Mouse (Mus musculus): ENCODE measurements around the gene Nebl.

Nebl gene

DNA sequence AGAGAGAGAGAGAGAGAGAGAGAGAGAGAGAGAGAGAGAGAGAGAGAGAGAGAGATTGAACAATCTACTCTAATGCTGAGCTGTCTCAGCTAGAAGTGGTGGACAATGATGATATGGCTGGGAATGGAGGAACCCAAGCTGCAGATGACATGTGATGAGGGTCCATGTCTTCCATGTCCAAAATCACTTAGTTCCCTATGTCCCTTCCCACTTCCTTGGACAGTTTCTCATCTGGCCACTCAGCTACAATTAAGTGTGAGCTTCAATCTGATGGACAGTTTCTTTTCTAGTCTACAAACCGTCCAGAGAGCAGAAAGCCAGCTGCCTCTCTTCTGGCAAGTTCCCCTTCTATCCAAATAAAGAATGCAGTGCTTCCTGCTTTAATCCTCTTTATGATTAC, 221.3 kb downstream of the Nebl start:
- DNase-seq = no peak

DNA sequence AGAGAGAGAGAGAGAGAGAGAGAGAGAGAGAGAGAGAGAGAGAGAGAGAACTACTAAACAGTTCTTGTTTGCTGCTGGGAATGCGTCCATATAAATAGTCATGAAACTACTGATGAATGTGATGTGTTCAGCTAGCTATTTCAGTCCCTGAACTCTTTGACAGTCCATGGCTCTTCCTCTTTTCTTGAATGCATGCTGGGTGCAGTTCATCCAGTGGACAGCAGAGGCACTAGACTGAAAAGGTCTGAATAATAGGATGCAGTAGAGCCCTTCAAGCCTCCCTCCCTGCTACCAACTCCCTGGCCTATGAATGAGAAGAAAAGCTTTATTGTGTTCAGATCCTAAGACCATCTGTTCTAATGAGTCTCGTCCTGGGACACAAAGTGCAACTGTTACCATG, 223.9 kb downstream of the Nebl start:
- DNase-seq = no peak

DNA sequence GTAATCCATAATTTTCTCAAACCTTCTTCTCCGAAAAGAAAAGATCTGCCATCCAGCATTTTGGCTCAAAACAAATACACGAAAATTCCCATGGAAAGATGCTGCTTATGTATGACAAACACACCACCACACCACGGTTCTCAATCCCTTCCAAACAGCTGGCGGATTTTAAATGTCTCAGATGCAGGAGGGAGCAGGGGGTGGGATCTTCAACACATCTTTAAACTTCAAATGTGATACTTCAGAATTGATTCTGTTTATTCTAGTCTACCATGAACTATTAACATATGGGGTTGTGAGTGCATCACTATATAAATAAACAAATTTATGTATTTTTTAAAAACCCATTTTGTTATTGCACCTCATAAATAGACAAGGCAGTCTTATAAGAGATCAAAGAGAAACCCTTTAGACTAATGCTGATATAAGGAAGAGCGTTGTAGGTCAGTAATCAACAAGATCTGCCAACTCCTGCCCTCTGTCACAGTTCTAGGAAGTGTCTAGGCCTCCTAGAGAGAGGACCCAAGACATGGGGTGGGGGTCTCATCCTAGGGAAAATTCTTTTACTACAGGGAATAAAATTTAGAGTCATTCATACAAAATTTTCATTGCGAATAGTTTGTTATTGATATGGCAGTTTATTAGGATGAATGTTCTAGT, 227.0 kb downstream of the Nebl start:
- no peak for DNase-seq

DNA sequence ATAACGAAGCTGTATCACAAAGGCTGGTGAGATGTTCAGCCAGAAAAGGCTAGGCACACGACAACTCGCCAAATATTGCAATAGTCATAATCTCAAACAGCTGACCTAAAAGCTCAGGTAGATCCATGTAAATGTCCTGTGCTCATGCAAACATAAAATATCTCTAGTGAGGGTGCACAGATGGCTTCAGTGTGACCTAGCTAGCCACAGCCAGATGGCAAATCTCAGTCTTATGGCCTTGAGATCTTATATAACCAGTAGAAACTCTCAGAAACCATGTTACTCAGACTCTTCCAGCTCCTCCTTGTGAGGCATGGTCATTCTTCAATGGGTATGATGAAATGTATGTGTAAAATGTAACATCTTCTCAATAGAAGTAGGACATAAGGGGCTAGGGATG, 230.2 kb downstream of the Nebl start:
- peak; percentile 26 to 41 for DNase-seq

DNA sequence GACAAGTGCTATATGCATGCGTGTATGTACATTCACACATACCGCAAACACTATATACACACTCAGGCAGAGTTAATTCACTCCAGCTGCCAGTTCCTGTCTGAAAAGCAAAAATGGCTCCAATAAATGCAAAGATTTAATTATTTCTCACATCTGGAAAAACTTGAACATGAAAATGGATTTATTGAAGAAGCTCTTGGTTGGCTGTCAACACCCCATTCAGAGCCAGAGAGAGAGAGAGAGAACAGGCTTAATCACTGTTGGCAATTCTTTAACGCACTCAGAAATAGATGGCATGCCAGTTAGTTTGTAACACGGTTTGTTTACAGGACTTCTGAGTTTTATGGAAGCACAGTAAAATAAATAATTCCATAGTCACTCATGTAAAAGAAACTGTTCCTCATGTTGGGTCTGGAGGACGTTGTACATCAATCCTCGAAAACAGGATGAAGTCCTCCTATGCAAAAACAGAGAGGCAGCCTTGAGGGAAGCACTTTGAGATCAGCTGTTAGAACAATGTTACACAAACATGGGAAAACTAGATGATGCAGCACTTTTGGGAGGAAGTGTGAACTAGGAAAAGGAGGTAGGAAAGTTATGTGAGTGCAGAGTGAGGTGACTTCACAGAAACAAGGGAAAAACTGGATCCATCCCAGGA, 265.6 kb downstream of the Nebl start:
- DNase-seq = no peak

DNA sequence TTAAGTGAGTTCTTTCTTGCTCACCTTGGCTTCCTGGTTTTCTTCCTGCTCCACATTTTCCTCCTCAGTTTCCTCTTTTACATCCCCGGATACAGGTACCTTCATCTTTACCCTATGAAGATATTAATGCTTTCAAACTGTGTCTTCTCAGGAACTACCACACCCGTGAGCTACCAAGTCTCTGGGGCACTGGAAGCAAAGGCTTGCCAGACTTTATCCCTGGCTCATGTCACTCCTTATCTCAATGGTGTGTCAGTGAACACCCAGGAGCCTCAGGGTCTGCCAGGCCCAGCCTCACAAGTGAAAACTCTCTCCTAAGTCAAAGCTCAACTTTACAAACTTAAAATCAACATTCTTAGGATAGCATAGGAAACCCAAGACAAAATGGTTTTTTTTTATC, 270.8 kb downstream of the Nebl start:
- no peak for DNase-seq

DNA sequence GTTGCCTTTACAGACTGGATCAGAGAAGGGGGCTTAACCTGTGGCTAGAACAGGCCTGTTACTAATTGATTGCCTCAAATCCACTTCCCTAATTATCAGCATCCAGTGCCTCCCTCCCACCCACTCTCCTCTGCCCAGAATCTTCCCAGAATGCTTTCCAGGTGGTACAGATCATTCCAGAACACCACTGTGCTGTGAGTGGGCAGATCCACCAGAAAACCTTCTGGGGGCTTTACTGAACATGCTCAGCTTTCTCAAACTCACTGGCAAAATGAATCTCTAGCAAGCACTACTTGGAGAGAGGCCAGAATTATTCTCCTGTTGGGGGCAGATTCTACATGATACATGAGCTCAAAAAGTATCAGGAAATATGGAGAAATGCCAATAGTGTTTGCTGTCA, 277.6 kb downstream of the Nebl start:
- no peak for DNase-seq

DNA sequence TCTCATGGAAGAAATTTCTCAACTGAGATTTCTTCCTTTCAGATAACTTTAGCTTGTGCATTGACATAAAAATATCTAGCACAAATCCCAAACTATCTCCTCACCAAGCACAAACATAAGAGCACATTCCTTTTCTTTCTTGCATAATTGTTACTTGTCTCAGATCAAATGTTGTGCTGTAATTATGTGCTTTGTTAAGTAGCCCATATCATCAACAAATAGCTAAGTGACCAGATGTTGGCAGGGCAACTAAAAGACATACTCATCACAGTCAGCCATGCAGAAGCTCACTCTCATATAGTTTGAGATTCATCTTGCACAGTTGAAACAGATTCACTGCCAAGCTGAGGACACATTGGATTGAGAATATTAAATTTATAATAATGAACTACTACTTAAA, 282.9 kb downstream of the Nebl start:
- no peak for DNase-seq

DNA sequence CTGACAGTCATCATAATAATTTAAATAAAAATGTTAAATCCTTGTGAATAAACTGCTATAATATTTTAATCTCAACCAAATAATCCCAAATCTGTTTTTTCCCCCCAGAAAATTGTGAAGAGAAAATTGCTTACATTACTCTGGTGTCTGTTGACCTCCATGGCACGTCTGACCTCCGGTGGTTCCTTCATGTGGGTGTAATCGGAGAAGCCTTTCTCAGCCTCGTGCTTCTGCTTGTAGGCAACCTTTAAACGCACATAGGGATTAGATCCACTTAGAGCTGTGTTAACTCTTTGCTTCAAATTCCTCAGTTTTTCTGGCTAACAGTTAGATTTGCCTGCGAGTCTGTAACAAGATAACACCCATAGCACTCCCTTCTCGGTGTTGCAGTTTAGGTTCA, 287.7 kb downstream of the Nebl start:
- DNase-seq = no peak

DNA sequence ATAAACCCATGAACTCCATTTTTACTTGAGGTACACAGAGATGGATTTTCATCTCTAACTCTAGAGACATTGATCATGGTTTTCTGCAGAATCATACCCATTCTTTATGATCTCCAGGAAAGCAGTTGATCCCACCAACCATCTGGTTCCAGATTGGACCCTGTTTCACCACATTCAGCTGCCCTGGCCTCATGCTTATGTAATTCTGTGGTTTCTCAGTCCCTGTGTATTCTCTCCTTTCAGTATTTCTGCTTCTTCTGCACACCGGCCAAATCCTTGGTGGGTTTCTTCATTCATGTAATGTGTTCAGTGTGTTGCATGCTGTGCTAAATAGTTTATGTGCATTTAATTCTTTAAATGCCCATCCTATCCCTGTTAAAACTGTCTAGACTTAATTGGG, 292.9 kb downstream of the Nebl start:
- DNase-seq = no peak

DNA sequence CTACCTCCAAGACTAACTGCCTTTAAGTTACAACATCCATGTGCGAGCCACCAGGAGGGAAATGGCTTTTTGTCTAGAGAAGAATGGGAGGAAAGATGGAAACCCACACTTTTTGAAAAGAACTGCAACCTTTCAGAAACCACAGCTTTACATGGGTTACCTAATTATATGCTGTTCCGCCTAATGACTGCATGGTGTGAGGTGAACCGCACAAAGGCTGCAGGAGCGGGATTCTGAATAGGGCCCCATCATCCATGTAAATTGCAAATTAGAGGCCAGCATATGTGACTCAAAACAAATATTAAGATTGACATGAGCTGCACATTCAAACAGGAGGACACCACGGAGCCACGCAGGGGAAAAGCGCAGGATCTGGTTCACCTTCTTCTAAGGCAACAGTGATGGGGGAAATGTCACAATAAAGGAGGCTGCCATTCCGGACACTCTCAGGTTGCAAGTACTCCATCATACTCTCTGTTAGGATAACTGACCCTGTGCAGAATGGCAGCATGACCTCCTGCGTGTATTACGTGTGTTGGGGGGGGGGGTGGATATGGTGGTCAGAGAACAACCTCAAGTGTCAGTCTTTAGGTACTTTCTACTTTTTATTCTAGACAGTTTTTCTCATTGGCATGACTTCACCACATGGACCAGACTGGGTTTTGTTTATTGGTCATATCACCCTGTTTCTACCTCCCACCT, 294.4 kb downstream of the Nebl start:
- DNase-seq = no peak

DNA sequence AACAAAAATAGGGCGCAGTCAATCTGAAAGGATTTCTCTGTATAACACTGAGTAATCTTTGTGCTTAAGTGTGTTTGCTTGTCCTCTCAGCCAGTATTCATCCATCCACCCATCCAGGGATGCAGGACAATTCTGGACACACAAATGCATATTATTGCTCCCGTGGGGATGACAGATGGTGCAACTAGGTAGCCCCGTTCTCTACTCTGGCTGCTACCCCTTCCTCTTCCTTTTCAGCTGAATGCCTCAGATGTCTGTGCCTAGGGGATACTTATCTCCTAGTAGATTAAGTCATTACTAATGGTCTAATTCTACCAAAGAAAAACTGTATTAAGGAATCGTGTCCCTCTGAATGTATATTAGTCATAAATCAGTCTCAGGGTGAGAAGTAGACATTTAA, 296.0 kb downstream of the Nebl start:
- no peak for DNase-seq

DNA sequence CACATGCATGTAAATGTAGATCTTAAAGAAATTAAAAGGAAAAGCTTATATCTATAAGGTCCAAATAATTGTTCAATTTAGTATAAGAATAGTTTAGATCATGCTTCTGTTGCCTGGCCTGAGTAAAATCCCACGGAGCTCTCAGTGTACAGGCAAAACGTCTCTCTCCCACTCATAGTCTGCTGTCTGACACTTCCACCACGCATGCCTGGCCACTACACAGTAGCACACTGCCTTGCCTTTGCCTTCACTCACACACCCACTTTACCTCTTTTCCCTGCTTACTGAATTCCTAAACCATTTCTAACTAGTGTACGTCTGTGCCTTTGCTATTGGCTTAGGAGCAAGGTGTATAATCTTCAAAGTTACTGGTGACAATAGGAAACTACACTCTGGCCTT, 302.2 kb downstream of the Nebl start:
- DNase-seq = no peak

DNA sequence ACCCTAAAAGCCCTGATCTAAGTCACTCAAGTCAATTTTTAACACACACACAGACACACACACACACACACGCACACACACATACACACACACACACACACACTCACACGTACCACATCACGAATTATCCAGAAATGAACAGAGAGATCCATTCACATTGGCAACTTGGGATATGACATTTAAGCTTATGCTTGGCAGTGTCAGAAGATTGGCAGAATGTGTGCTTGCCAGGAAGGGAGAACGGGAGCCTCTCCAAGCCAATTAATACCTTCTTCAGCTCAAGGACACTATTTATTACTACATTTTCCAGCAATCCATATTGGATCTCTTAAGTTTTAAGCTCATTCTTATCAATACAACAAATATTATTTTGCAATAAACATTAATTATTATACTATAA, 303.1 kb downstream of the Nebl start:
- DNase-seq = no peak

DNA sequence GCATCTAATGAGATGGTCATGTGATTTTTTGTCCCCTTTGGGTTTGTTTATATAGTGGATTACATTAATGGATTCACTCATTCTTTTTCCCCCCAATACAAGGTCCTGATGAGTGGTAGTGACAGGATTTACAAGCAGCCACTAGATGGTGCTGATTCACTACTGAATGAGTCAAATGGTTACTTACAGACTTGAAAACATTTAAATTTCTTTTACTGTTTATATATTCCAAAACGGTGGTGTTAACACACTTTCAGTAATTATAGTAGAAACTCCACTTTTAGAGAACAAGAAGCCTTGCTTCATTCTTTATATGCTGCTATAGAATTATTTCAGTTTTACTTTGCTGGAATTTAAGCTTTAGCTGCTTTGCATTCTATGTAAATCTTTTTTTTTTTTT, 308.3 kb downstream of the Nebl start:
- DNase-seq = peak in 1 of 2 experiments; percentile 60

DNA sequence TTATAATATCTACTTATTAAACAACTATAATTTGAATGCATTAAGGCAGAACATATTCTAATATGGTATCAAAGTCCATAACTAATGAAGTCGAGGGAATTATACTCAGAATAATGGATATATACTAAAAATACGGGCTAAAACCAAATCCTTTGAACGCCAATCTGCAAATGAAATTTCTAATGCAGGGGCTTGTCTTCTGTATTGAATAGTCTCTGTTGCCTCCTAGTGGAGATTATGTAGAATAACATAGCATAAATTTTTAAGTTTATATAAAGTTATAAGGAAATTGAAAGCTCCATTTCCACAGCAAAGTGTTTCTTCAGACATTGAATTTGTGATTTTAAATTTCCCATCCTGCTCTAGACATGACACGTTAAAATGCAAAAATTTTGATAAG, 315.9 kb downstream of the Nebl start:
- no peak for DNase-seq

DNA sequence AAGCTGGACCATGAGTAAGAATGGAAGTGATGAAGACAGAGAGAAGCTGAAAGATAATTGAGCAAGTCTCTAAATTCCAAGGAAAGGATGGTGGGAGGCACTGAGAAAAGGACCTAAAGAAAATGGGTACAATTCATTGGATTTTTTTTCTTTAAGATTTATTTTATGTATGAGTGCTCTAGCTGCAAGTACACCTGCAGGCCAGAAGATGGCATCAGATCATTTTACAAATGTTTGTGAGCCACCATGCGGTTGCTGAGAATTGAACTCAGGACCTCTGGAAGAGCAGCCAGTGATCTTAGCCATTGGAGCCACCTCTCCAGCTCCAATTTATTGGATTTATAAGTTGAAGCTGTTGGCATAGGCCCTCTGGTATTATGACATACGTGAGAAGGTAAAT, 316.9 kb downstream of the Nebl start:
- DNase-seq = no peak

DNA sequence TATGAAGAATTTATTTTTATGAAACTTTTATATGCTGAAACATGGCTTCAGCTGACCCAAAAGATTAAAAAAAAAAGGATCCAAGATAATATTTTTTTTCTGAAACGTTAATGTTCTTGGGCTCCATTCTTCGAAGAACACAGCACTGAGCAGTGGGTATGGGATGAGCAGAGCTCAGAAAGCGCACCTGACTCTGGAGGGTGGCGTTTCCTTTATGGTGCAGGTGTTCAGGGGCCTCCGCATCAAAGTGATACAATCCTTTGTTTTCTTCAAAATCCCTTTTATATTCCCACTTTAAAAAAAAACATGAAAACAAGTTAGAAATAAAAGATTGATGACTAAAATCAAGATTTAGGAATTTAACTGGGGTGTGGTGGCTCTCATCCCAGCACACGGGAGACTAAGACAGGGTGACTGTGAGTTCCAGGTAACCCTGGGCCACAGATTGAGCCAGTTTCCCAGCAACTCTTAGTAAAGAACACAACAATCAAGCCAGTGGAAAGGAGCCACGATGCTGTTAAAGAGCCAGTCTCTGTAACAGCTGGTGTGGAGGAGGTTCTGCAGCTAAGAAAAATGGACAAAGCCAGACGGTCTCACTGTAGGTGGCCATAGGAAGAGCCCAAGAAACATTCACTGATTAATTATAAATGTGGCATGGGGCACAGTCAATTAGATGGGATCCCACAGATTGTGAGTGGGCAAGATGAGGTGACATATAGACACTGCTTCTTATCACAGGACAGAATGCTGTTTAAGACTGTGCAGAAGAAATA, 317.6 kb downstream of the Nebl start:
- peak; percentile 20 to 44 for DNase-seq

DNA sequence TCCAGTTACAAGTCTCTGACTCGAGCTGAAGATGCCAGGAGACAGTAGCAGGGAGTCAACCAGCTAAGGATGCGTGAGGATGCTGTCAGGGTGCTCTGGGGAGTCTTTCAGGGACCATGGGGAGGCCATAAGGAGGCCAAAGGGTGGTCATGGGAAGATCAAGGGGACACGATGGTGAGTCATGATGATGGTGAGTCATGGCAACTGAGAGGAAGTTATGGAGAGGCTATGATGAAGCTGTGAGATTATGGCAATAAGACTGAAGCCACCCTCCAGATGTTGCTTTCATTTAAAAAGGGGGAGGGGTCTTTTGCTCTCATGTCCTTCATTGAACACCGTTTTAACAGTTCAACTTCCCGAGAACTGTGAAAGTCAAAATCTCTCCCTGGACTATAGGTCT, 322.0 kb downstream of the Nebl start:
- DNase-seq = no peak

DNA sequence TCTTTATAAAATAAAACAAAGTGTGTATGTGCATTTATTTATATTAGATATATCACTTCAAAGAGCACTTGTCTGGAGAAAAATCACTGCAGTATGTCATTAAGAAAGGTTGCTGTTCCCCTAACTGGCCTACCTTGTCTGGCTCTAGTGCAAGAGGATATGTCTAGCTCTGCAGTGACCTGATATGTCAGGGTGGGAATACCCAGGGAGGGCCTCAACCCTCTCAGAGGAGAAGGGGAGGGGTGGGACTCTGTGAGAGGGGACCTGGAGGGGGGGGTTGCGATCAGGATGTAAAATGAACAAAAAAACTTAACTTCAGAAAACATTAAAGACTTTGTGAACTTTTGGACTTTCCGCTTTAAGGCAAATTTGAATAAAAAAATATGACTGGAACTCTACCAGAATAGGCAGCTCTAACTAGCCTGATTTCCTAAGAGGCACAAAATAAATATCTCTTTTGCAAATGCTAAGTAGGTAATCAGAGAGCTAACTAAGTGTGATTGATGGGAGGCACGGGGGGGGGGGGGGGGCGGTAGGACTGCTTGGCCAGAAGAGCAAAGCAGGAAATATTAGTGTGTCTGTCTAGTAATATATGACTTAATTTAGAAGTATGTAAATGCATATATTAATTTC, 325.2 kb downstream of the Nebl start:
- DNase-seq = no peak

DNA sequence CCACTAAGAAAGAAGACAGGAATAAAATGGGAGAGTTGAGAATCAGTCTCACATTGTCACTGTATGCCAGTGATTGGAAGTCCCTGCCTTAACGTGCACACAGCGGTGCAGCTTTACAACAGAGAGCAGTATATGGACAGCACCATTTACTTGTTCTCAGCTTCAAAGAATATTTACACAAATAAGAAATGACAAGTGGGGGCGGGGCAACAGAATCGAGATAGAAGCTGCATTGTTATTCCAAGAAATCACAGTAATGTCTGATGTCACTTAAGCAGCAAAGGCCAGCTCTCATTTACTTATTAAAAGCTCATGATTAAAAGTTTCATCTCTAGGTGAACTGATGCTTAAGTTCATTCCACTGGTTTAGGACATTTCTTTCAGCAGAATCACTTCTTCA, 328.8 kb downstream of the Nebl start:
- no peak for DNase-seq

DNA sequence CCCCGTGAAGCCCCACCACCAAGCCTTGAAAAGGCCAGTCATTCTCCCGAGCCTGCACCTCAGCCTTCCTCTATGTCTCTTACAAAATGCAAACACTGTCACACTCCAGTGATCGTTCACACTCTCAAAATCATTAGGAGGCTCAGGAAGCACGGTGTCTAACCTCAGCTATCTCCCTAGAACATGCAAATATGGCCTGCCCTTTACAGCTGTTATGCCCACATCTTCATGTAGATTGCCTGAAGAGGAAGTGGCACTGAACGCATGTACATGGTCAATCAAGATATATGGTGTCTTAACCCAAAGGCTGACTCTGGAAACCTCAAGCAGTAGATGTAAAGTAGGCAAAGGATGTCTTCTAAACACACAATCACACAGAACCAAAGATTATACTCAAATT, 335.0 kb downstream of the Nebl start:
- DNase-seq = no peak

DNA sequence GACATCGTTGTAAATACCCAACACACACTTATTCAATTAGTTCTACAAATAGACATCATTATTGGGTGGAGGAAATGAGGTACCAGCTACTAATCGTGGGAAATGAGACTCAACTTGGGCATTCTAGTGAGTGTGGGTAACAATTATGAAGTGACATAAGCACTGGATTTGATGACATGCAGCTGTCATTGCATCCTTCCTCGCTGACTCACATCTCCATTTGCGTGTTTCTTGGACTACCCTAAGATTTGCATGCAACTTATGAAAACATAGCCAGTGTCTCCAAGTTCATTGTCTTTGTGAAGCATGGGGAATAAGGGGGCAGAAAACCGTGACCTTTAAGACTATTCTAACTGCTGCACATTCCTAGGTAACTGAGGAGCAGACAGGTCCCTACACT, 339.9 kb downstream of the Nebl start:
- no peak for DNase-seq

Data from cerebellum, postnatal 25 days (tissue).